Mouse (Mus musculus) inflammation-experienced regulatory T-cells, adult 16 weeks (primary cell): Measurements from ENCODE around the gene Skint1. TPM values are rescaled to one million over a fixed set of nuclear protein-coding genes. Genes with fewer than 3 reads are reported as not detected.

Experiments
- polyA plus RNA-seq: library from polyadenylated mRNA; unstranded; fragments of 100-300 nt; shearing (Covaris generic); gene quantifications from one replicate; pipeline ENCODE4 v1.2.1, GENCODE M21; 2017

Skint1 gene
- polyA plus RNA-seq, result not detected

GRCm38 (mm10) chr4:112005969-112006368 is at the start of gene Skint1:
Gene Skint1 (plus strand): TSS chr4:112006269.

GRCm38 (mm10) chr4:111972623-111973022 is 33.4 kb upstream of the Skint1 start, which contains the start of gene Skint7:
Gene Skint7 (plus strand): TSS chr4:111972923.

GRCm38 (mm10) chr4:112071716-112072115 is 65.6 kb downstream of the Skint1 start, which contains the start of gene Skint4:
Gene Skint4 (plus strand): TSS chr4:112072016.

Other genes starting within 250 kb of the Skint1 start
- not detected for gene Slc5a9, start 103.4 kb upstream of the Skint1 start, polyA plus RNA-seq
- gene Skint8, start 86.9 kb upstream of the Skint1 start, polyA plus RNA-seq, result not detected
- gene Skint7, start 33.3 kb upstream of the Skint1 start, polyA plus RNA-seq, result not detected
- not detected for gene Skint4, start 65.7 kb downstream of the Skint1 start, polyA plus RNA-seq
- 0.07 TPM for gene Skint3, start 226.0 kb downstream of the Skint1 start, polyA plus RNA-seq